Mouse (Mus musculus) kidney, adult 2 months (tissue): ENCODE data around the gene Ywhab. TPM values are rescaled to one million over a fixed set of nuclear protein-coding genes. Genes with fewer than 3 reads are reported as not detected.

Experiments used
- DNase-seq: peaks from one replicate; pipeline ENCODE4 v3.0.0; 2021
- H3K27ac ChIP-seq: fragments of 200-500 bp; 2 replicates; pipeline ENCODE4 v1.5.1; 2012; ENCODE audit warnings: low read depth, low read length, control low read depth, inconsistent platforms; ENCODE audit not compliant: insufficient read depth
- H3K27me3 ChIP-seq: fragments of 200-500 bp; replicated peaks from 2 replicates; pipeline ENCODE4 v1.6.1; 2012; ENCODE audit warnings: mild to moderate bottlenecking, moderate library complexity, low read length, inconsistent platforms; ENCODE audit not compliant: control insufficient read depth, insufficient read depth
- H3K36me3 ChIP-seq: fragments of 200-500 bp; 2 replicates; pipeline ENCODE4 v1.6.1; 2012; ENCODE audit warnings: mild to moderate bottlenecking, moderate library complexity, low read length, inconsistent platforms; ENCODE audit not compliant: control insufficient read depth, insufficient read depth
- H3K4me1 ChIP-seq: fragments of 200-500 bp; 2 replicates; pipeline ENCODE4 v1.6.1; 2011; ENCODE audit warnings: low read length; ENCODE audit not compliant: control insufficient read depth, insufficient read depth
- H3K4me3 ChIP-seq: fragments of 200-500 bp; 2 replicates; pipeline ENCODE4 v1.5.1; 2011; ENCODE audit warnings: mild to moderate bottlenecking, low read depth, low read length, control low read depth; ENCODE audit not compliant: insufficient read depth
- CTCF ChIP-seq: fragments of 200-500 bp; conservative IDR thresholded peaks from 2 replicates; pipeline ENCODE4 v1.5.1; 2011; ENCODE audit warnings: low read depth, mild to moderate bottlenecking, control low read depth, low read length, moderate library complexity, mixed read lengths; ENCODE audit not compliant: insufficient read depth, insufficient read length
- POLR2A ChIP-seq: fragments of 200-500 bp; IDR thresholded peaks from one replicate; pipeline ENCODE4 v1.6.1; 2011; ENCODE audit warnings: low read depth, low read length, control low read depth
- WGBS: fragments of 180-500 bp; shearing (Covaris S2); methylation state at CpG from one replicate; pipeline ENCODE4 v1.1.7; 2018; 5-methylcytosine and 5-hydroxymethylcytosine counted together
- polyA plus RNA-seq: library from polyadenylated mRNA; depleted of rRNA; stranded (reverse); fragments of >200 nt; gene quantifications from 2 replicates; pipeline ENCODE4 v1.2.3, GENCODE M21; 2012; rRNA removed

Gene Ywhab
- polyA plus RNA-seq, 1 experiment: 63.9 TPM

- H3K27ac ChIP-seq: no peak overlapping the region
- H3K27me3 ChIP-seq: no peaks in the 10 kb centered on the region
- TF ChIP-seq POLR2A (no peak), CTCF (no peak)
- DNase-seq: peak; percentile 53
- no peak overlapping the region for H3K4me3 ChIP-seq
- 76% methylated on average over 8 of the region's 8 CpGs for WGBS
- H3K36me3 ChIP-seq: no peaks in the 10 kb centered on the region; the same call in 1 of the 2 replicates
- peaks cover 2% of the 10 kb centered on the region; the same call in 1 of the 2 replicates for H3K4me1 ChIP-seq
Measured at GRCm38 (mm10) chr2:164053767-164054166, 59.0 kb downstream of the Ywhab start.

GRCm38 (mm10) chr2:164054671-164055070, 59.9 kb downstream of the Ywhab start:
- Histone ChIP-seq H3K27ac (no peak overlapping the region), H3K4me1 (peaks cover 2% of the 10 kb centered on the region; the same call in 1 of the 2 replicates), H3K4me3 (no peak overlapping the region), H3K27me3 (no peaks in the 10 kb centered on the region), H3K36me3 (peaks cover 2% of the 10 kb centered on the region)
- DNase-seq: no peak
- 81% methylated on average over 8 of the region's 8 CpGs for WGBS
- TF ChIP-seq CTCF (no peak), POLR2A (no peak)

- TF ChIP-seq CTCF (no peak), POLR2A (no peak)
- peak; percentile 53 for DNase-seq
- no peaks in the 10 kb centered on the region; the same call in 1 of the 2 replicates for H3K4me1 ChIP-seq
- no peaks in the 10 kb centered on the region for H3K27me3 ChIP-seq
- WGBS: 46% methylated on average over 8 of the region's 8 CpGs
- no peak overlapping the region for H3K27ac ChIP-seq
- H3K4me3 ChIP-seq: no peak overlapping the region
- H3K36me3 ChIP-seq: peaks cover 2% of the 10 kb centered on the region
Measured at GRCm38 (mm10) chr2:164059634-164060235, 65.0 kb downstream of the Ywhab start.

Other genes with a start within 250 kb of the Ywhab start
- 1.8 and 2.4 TPM in 2 replicates for gene Ada, start 244.7 kb upstream of the Ywhab start, polyA plus RNA-seq
- 0.41 and 1.3 TPM in 2 replicates for gene Ccn5, start 174.1 kb upstream of the Ywhab start, polyA plus RNA-seq
- not detected in 2 replicates for gene Kcnk15, start 141.3 kb upstream of the Ywhab start, polyA plus RNA-seq
- 0.08 and 0.22 TPM in 2 replicates for gene Rims4, start 76.3 kb upstream of the Ywhab start, polyA plus RNA-seq
- 3.2 and 3.7 TPM in 2 replicates for gene Pabpc1l, start 30.5 kb downstream of the Ywhab start, polyA plus RNA-seq
- 10.4 and 13.0 TPM in 2 replicates for gene Stk4, start 75.4 kb downstream of the Ywhab start, polyA plus RNA-seq
- 31.0 and 34.1 TPM in 2 replicates for gene Tomm34, start 76.2 kb downstream of the Ywhab start, polyA plus RNA-seq
- 0.36 and 0.48 TPM in 2 replicates for gene Kcns1, start 176.2 kb downstream of the Ywhab start, polyA plus RNA-seq
- not detected in 2 replicates for gene Wfdc5, start 187.8 kb downstream of the Ywhab start, polyA plus RNA-seq
- gene Wfdc12, start 195.6 kb downstream of the Ywhab start, polyA plus RNA-seq: not detected in 2 replicates
- 0.20 TPM in 1 of 2 replicates, not detected in the other for gene Wfdc15a, start 205.2 kb downstream of the Ywhab start, polyA plus RNA-seq
- 492 and 557 TPM in 2 replicates for gene Wfdc15b, start 226.7 kb downstream of the Ywhab start, polyA plus RNA-seq
- gene Svs2, start 243.5 kb downstream of the Ywhab start, polyA plus RNA-seq: not detected in 2 replicates